Mouse (Mus musculus) heart, embryonic 10.5 days (tissue): ENCODE data around the gene Alkbh7. TPM values are rescaled to one million over a fixed set of nuclear protein-coding genes. Genes with fewer than 3 reads are reported as not detected.

Experiments used
- DNase-seq: peaks from one replicate; pipeline ENCODE4 v3.0.0-alpha.2; 2017; ENCODE audit warnings: low spot score
- H3K27ac ChIP-seq: fragments of 300-500 bp; sonication (generic); 2 replicates; pipeline ENCODE4 v1.5.1; 2016; ENCODE audit warnings: mild to moderate bottlenecking
- H3K27me3 ChIP-seq: fragments of 300-500 bp; sonication (generic); 2 replicates; pipeline ENCODE4 v1.6.1; 2016; ENCODE audit warnings: mild to moderate bottlenecking; ENCODE audit not compliant: poor library complexity, insufficient read depth, severe bottlenecking
- H3K36me3 ChIP-seq: fragments of 300-500 bp; sonication (generic); 2 replicates; pipeline ENCODE4 v1.6.1; 2016; ENCODE audit warnings: mild to moderate bottlenecking, moderate library complexity
- H3K4me1 ChIP-seq: fragments of 300-500 bp; sonication (generic); 2 replicates; pipeline ENCODE4 v1.6.1; 2016; ENCODE audit warnings: mild to moderate bottlenecking
- H3K4me3 ChIP-seq: fragments of 300-500 bp; sonication (generic); 2 replicates; pipeline ENCODE4 v1.5.1; 2016; ENCODE audit warnings: mild to moderate bottlenecking, moderate library complexity
- H3K9me3 ChIP-seq: fragments of 300-500 bp; sonication (generic); 2 replicates; pipeline ENCODE4 v1.6.1; 2016; ENCODE audit warnings: mild to moderate bottlenecking, moderate library complexity
- WGBS: fragments of 180-500 bp; shearing (Covaris S2); methylation state at CpG from one replicate; pipeline ENCODE4 v1.1.7; 2016; 5-methylcytosine and 5-hydroxymethylcytosine counted together
- polyA plus RNA-seq: library from polyadenylated mRNA; unstranded; fragments of >200 nt; fragmentation: Nextera tagmentation; extraction: Ambion mirVana; gene quantifications from 2 replicates; pipeline ENCODE4 v1.2.1, GENCODE M21; 2016

Alkbh7 gene
- polyA plus RNA-seq, 1 experiment from 2014 or later = 59.7 TPM

DNA sequence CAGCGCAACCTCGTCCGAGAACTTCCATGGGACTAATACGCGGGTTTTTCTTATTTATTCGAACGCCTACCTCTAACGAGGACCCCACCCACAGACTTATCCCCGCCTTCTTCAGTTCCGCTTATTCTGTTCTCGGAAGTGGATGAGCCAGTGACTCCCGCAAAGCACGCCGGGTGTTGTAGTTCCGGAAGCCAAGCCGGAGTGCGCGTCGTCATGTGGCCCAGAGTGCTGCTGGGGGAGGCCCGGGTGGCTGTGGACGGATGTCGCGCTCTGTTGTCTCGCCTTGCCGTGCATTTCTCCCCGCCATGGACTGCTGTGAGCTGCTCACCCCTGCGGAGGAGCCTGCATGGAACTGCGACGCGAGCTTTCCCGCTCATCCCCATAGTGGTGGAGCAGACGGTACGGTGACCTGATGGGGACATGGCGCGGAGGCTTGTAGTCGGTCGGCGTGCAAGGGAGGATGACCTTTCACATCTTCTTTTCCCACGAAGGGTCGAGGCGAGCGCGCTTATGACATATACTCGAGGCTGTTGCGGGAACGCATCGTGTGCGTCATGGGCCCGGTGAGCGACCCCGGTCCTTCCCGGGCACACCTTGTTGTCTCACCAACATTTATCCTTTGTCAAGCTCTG, 6.9 kb upstream of the Alkbh7 start, which contains the start of gene Clpp:
Gene Clpp (plus strand): TSS at position 191 of the 632 bp plus-strand sequence.
- Histone ChIP-seq H3K27ac (peak within 1 kb of the TSS; percentile 90), H3K36me3 (peaks cover 41% of the 10 kb centered on the region), H3K9me3 (no peaks in the 10 kb centered on the region), H3K4me3 (peak within 1 kb of the TSS; percentile 82), H3K27me3 (no peaks in the 10 kb centered on the region), H3K4me1 (peaks cover 6% of the 10 kb centered on the region)
- under 1% methylated on average over 52 of the region's 52 CpGs for WGBS
- DNase-seq = peak; percentile 98

GRCm38 (mm10) chr17:56990966-56991365, 6.2 kb upstream of the Alkbh7 start:
- peak; percentile 75 for DNase-seq
- Histone ChIP-seq H3K4me3 (peak overlapping the region; percentile 82), H3K9me3 (no peaks in the 10 kb centered on the region), H3K27ac (peak overlapping the region; percentile 90; the same call in 1 of the 2 replicates), H3K36me3 (peaks cover 49% of the 10 kb centered on the region), H3K27me3 (no peaks in the 10 kb centered on the region), H3K4me1 (peaks cover 6% of the 10 kb centered on the region)
- WGBS = 65% methylated on average over 2 of the region's 2 CpGs

DNA sequence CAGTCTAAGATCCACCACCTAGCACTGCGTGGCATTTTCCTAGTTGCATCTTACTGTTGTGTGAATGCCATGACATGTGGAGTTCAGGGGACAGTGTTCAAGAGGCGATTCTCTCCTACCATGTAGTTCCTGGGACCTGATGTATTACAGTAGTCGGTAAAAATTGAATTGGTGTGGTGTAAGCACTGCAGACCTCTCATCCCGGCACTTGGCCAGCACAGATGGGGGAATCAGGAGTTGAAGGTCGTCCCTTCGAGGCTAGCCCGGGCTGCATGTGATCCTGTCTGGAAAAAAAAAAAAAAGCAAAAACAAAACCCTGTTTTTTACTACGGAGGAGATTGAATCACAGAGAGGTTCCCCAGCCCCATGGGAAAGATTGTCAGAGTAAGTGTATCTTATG, 2.1 kb upstream of the Alkbh7 start:
- no peaks in the 10 kb centered on the region for H3K9me3 ChIP-seq
- 91% methylated on average over 8 of the region's 8 CpGs for WGBS

DNA sequence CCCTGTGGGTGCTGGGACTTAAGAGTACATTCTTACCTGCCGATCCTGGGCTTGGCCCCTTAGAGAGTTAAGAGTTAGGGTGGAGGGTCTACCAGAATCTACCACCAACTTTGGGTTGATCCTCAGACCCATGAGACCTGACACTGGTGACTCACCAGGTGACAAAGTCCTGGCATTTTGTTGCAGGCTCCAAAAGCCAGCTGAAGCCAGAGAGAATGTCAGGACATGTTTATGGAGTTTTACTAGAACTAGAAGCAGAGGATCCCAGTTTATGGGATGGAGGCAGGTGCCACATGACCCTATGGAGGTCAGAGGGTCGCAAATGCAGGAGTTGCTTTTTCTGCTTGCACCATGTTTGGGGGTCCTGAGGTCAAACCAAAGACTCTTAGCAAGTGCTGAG, 633 bp upstream of the Alkbh7 start:
- Histone ChIP-seq H3K9me3 (no peaks in the 10 kb centered on the region), H3K36me3 (peaks cover 67% of the 10 kb centered on the region), H3K27ac (peak overlapping the region; percentile 85), H3K27me3 (no peaks in the 10 kb centered on the region), H3K4me1 (peaks cover 31% of the 10 kb centered on the region), H3K4me3 (peak overlapping the region; percentile 88)
- DNase-seq = no peak
- WGBS = 71% methylated on average over 2 of the region's 2 CpGs

More for the DNA sequence above, 2.1 kb upstream of the Alkbh7 start:
- no peaks in the 10 kb centered on the region for H3K27me3 ChIP-seq
- peaks cover 23% of the 10 kb centered on the region for H3K4me1 ChIP-seq
- H3K4me3 ChIP-seq = no peak overlapping the region
- peaks cover 70% of the 10 kb centered on the region for H3K36me3 ChIP-seq
- DNase-seq = no peak
- H3K27ac ChIP-seq = no peak overlapping the region

GRCm38 (mm10) chr17:56999414-56999813, 2.3 kb downstream of the Alkbh7 start:
- peaks cover 47% of the 10 kb centered on the region for H3K4me1 ChIP-seq
- H3K36me3 ChIP-seq = peaks cover 59% of the 10 kb centered on the region
- no peak overlapping the region for H3K4me3 ChIP-seq
- no peaks in the 10 kb centered on the region for H3K9me3 ChIP-seq
- no peak for DNase-seq
- H3K27ac ChIP-seq = no peak overlapping the region
- no peaks in the 10 kb centered on the region for H3K27me3 ChIP-seq
- WGBS = 88% methylated on average over 9 of the region's 9 CpGs

DNA sequence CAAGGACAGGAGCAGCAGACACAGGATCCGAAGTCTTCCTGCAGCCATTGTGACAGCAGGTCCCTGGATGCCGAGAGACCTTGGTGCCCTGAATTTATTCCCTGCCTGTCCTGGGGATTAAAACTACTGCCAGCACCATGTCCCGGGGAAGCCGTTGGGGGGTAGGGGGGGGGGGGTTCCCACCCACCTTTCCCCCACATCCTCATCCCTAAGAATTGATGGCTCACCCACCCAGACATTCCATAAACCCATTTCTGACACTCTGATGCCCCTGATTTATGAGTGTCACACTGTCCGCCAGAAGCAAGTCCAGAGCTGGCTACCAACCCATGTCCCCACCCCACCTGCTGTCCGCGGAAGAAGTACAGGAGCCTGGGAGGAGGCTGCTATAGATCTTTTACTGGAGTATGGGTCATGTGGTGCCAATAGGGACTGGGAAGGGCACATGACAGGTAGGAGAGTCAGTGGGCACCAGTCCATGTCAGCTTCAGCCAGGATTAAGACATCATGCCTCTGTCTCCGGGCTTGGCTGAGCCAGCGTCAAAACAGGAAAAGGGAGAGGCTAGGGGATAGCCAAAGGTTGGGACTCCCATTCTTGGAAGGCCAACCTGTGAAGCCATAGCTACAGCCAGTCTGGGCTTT, 3.0 kb downstream of the Alkbh7 start, which contains the start of gene Pspn:
Gene Pspn (minus strand): TSS at position 51 of the 642 bp plus-strand sequence.
- Histone ChIP-seq H3K27me3 (no peaks in the 10 kb centered on the region), H3K4me3 (no peak within 1 kb of the TSS), H3K9me3 (no peaks in the 10 kb centered on the region), H3K36me3 (peaks cover 59% of the 10 kb centered on the region), H3K27ac (peak within 1 kb of the TSS; percentile 36; the same call in 1 of the 2 replicates), H3K4me1 (peaks cover 49% of the 10 kb centered on the region)
- no peak for DNase-seq
- WGBS = 87% methylated on average over 9 of the region's 9 CpGs

GRCm38 (mm10) chr17:57001228-57001627, 4.1 kb downstream of the Alkbh7 start:
- Histone ChIP-seq H3K9me3 (no peaks in the 10 kb centered on the region), H3K4me1 (peaks cover 49% of the 10 kb centered on the region), H3K4me3 (no peak overlapping the region), H3K36me3 (peaks cover 60% of the 10 kb centered on the region), H3K27ac (peak overlapping the region; percentile 36; the same call in 1 of the 2 replicates), H3K27me3 (no peaks in the 10 kb centered on the region)
- WGBS = 23% methylated on average over 8 of the region's 8 CpGs
- DNase-seq = no peak

DNA sequence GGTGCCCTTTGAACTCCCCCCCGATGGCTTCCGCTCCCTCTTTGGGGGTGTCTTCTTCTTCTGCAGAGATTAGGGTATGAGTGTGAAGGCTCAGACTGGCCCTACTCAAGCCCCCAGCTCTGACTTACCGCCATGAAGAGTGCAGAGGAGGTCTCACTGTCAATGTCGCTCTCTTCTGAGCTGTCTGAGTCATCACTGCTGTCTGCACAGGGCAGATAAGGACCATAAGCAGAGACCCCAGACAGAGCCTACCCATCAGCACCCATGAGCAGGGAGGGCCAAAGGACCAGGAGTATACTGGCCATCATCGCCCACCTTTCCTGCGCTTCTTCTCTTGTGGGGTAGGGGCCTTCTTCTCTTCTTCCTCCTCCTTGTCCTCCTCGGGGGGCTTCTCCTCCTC, 6.9 kb downstream of the Alkbh7 start:
- H3K4me1 ChIP-seq = peaks cover 34% of the 10 kb centered on the region
- no peaks in the 10 kb centered on the region for H3K9me3 ChIP-seq
- no peak overlapping the region for H3K4me3 ChIP-seq
- WGBS = 70% methylated on average over 7 of the region's 7 CpGs
- peak; percentile 86 for DNase-seq
- H3K27ac ChIP-seq = no peak overlapping the region
- H3K36me3 ChIP-seq = peaks cover 78% of the 10 kb centered on the region
- no peaks in the 10 kb centered on the region for H3K27me3 ChIP-seq

GRCm38 (mm10) chr17:57007137-57007905, 10.2 kb downstream of the Alkbh7 start:
- peaks cover 30% of the 10 kb centered on the region for H3K4me1 ChIP-seq
- H3K9me3 ChIP-seq = no peaks in the 10 kb centered on the region
- DNase-seq = no peak
- peaks cover 71% of the 10 kb centered on the region for H3K36me3 ChIP-seq
- H3K27ac ChIP-seq = no peak overlapping the region
- 88% methylated on average over 13 of the region's 13 CpGs for WGBS
- no peak overlapping the region for H3K4me3 ChIP-seq
- no peaks in the 10 kb centered on the region for H3K27me3 ChIP-seq

DNA sequence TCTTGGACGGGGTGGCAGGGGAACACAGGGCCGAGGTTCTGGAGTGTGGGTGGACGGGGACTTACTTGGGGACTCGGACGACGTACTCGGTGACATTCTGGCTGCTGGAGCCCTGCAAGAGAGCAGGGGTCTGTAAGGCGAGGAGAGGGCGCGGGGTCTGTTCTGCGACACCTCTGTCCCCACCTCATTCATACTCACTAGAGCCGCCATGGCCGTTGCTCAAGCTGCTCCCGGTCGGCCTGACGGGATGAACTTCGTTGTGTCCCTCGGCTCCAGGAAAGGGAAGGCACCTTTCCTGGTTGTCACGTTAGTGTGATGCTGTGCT, 13.7 kb downstream of the Alkbh7 start:
- Histone ChIP-seq H3K36me3 (peaks cover 36% of the 10 kb centered on the region), H3K27me3 (no peaks in the 10 kb centered on the region), H3K4me3 (peak overlapping the region; percentile 88), H3K9me3 (no peaks in the 10 kb centered on the region), H3K27ac (peak overlapping the region; percentile 90), H3K4me1 (peaks cover 20% of the 10 kb centered on the region)
- WGBS = 0% methylated on average over 19 of the region's 19 CpGs
- DNase-seq = no peak

GRCm38 (mm10) chr17:57011236-57012141, 14.3 kb downstream of the Alkbh7 start, which contains the start of the genes Gtf2f1 and Gm17949:
Gene Gtf2f1 (minus strand): TSS chr17:57011288.
Gene Gm17949 (plus strand): TSS chr17:57011469.
- H3K4me1 ChIP-seq = peaks cover 20% of the 10 kb centered on the region
- peak within 1 kb of the TSS; percentile 94 for H3K27ac ChIP-seq
- DNase-seq = peak; percentile 99
- no peaks in the 10 kb centered on the region for H3K27me3 ChIP-seq
- WGBS = 1% methylated on average over 51 of the region's 51 CpGs
- H3K36me3 ChIP-seq = peaks cover 30% of the 10 kb centered on the region
- no peaks in the 10 kb centered on the region for H3K9me3 ChIP-seq
- H3K4me3 ChIP-seq = peak within 1 kb of the TSS; percentile 88

DNA sequence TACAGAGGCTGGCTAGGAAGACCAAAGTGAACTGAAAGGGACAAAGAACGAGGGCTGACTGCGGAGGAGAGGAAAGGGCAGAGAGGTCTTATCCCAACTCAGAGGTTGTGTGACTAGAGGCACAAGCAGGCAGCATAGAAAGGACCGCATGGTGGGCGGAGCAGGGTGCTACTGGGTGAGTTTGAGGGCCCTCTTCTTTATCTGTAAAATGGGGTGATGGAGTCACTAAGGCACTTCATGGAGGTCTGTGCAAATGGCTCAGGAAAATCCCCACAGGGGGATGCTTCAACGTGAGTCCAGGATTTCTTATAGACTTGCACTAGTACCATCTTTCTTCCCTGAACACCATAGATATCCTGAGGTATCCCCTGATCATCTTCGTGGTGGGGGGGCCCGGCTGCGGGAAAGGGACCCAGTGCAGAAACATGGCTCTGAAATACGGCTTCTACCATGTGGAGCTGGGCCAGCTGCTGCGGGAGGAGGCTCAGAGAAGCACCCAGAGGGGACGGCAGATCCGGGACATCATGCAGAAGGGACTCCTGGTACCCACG, 15.2 kb downstream of the Alkbh7 start:
- Histone ChIP-seq H3K27me3 (no peaks in the 10 kb centered on the region), H3K27ac (peak overlapping the region; percentile 94; the same call in 1 of the 2 replicates), H3K9me3 (no peaks in the 10 kb centered on the region), H3K4me3 (peak overlapping the region; percentile 88), H3K4me1 (peaks cover 20% of the 10 kb centered on the region), H3K36me3 (peaks cover 21% of the 10 kb centered on the region)
- DNase-seq = no peak
- 75% methylated on average over 13 of the region's 13 CpGs for WGBS
